Mouse (Mus musculus): Measurements from ENCODE around the gene Aipl1.

The Aipl1 gene

GRCm38 (mm10) chr11:72037409-72037808 is at the start of gene Aipl1:
Gene Aipl1, minus strand, starts transcription at chr11:72037509.
- no peak for DNase-seq (ENCODE audit: low read depth, low spot score)

GRCm38 (mm10) chr11:72086251-72087046 is 49.1 kb upstream of the Aipl1 start:
- DNase-seq (ENCODE audit: low read depth, low spot score) = no peak

DNA sequence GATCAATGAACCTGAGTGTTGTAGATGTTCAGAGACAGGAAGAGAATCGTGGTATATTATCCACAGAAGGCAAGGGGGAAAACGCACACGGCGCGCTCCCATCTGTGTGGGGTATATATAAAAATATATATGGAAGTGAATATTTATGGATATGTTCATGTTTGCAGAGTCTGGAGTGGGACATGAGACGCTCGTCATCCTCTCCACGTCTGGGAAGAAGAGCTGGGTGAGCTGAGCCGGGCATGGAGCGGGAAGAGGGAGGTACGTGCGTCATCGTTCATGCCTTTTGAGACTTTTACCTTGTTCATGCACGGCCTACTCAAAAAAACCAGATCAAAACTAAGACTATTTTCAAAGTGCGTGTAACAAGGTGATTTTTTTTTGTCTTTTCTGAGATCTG is 47.0 kb upstream of the Aipl1 start:
- no peak for DNase-seq (ENCODE audit: low read depth, low spot score)

GRCm38 (mm10) chr11:72082601-72083000 is 45.3 kb upstream of the Aipl1 start:
- no peak for DNase-seq (ENCODE audit: low read depth, low spot score)

GRCm38 (mm10) chr11:72080461-72080860 is 43.2 kb upstream of the Aipl1 start:
- DNase-seq (ENCODE audit: low read depth, low spot score) = no peak

DNA sequence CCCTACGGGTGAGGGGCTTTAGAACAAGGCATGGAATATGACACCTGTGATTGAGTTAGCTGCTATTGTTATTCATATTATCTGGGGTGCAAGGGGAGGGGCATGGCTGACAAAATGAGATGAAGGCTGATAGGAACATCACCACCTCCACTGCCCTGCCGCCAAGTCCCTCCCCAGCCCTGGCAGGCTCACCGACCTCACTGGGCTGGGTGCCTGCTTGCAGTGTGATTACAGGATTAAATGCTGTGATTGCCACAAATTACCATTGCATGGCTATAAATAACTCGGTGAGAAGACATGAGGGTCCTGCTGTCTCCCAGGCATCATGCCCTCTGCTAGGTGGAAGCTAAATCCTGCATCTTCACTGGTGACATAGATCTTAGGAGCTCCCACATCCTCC is 41.3 kb upstream of the Aipl1 start:
- DNase-seq (ENCODE audit: low read depth, low spot score) = no peak

- no peak for DNase-seq (ENCODE audit: low read depth, low spot score)
Measured at GRCm38 (mm10) chr11:72078056-72078455, 40.7 kb upstream of the Aipl1 start.

- no peak for DNase-seq (ENCODE audit: low read depth, low spot score)
Measured at GRCm38 (mm10) chr11:72074230-72074629, 36.9 kb upstream of the Aipl1 start.

DNA sequence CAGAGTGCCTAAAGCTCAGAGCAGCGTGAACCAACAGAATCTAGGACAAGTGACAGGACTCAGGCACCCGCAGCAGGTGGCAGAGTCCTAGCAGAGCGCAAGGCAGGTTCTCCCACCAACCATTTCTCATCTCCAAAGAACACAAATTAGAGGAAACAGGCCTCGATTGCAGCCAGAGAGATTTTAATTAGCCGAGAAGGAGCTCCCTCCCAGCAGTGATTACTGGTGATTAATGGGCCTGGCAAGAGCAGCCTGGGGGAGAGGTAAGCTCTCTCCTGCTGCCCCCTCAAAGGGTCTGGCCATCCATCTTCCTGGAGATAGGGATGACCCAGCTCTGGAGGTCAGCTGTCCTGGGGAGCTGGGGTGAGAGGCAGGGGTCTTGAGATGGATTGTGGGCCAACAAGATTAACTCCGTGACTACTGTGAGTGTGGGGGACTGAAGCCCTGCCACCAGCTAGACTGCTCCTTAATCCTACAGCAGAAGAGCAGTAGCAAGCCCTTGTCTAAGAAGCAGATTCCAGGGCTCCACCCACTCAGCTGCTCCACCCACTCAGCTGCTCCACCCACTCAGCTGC is 35.1 kb upstream of the Aipl1 start:
- no peak for DNase-seq (ENCODE audit: low read depth, low spot score)

- no peak for DNase-seq (ENCODE audit: low read depth, low spot score)
Measured at GRCm38 (mm10) chr11:72070733-72071132, 33.4 kb upstream of the Aipl1 start.

- no peak for DNase-seq (ENCODE audit: low read depth, low spot score)
Measured at GRCm38 (mm10) chr11:72068026-72068425, 30.7 kb upstream of the Aipl1 start.

- no peak for DNase-seq (ENCODE audit: low read depth, low spot score)
Measured at GRCm38 (mm10) chr11:72067326-72067725, 30.0 kb upstream of the Aipl1 start.

DNA sequence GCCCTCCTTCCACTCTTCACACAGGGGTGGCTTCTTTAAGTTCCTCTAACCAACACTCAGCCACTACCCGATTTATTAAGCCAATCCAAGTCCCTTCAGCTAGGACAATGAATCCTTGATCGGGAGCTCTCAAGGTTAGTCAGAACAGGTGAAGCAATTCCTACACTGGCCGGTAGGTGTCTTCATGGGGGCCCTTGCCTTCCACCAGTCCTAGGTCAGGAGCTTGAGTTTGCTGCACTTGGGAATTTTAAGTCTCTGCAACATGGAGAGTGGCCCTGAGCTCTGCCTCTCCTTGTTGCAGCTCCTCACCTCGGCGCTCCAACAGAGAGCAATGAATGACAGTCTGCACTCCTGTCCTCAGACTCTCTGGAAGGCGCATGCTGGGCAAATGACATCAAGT is 29.0 kb upstream of the Aipl1 start:
- DNase-seq (ENCODE audit: low read depth, low spot score) = no peak

- no peak for DNase-seq (ENCODE audit: low read depth, low spot score)
Measured at GRCm38 (mm10) chr11:72065103-72065502, 27.8 kb upstream of the Aipl1 start.

DNA sequence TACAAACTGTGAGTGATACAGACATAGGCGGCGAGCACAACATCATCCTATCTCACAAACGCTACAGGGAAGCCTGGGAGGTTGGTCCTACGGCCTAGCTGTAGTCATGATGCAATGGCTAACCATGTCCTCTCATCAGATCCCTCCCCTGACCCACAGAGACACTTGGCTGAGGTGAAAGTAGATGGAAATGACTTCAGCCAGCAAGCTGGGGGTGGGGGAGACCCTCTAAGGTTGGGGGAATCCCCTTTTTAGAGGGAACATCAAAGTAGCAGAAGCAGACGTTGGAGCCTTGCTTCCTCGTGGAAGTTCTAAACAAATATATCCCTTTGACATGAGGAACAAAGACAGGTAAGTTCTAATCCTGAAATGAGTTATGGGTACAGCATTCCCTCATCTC is 27.1 kb upstream of the Aipl1 start:
- no peak for DNase-seq (ENCODE audit: low read depth, low spot score)

DNA sequence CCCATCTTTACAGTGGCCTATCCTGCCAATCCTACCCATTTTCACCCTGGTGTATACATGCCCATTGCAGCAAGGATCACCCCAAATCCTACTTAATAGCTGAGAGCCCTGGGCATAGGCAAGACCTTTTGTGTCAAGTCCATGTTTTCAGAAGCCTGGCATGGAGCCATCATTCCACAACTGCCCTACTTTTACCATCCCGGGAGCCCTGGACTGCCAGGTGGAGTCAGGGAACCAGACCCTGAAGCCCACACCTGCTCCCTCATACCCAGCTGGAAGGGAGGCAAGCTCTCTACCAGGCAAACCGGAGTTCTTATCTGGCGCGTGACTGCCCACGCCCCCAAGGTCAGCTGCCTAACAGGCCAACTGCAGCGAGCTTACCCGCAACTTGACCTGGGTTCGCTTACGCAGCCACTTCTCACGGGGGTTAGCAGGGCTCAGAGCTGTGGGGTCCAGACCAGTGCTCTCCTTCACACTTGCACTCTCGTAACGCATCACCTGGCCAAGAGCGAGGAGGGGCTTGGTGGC is 23.8 kb upstream of the Aipl1 start:
- DNase-seq (ENCODE audit: low read depth, low spot score) = no peak

DNA sequence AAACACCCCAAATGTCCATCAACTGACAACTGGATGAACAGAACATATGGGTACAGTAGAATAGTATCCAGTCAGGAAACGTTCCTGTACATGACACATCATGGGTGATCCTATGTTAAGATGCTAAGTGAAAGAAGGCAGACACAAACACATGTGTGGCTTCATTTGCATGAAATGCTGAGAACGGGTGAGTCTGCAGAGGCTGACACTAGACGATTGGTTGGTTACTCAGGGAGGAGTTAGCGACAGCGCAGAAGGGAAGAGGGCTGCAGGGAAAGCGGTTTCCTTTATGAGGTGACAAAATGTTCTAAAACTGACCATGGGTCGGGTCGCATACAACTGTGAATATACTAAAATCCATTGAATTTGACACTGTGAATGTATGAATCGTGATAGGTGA is 23.1 kb upstream of the Aipl1 start:
- no peak for DNase-seq (ENCODE audit: low read depth, low spot score)

GRCm38 (mm10) chr11:72057166-72057565 is 19.9 kb upstream of the Aipl1 start:
- no peak for DNase-seq (ENCODE audit: low read depth, low spot score)

DNA sequence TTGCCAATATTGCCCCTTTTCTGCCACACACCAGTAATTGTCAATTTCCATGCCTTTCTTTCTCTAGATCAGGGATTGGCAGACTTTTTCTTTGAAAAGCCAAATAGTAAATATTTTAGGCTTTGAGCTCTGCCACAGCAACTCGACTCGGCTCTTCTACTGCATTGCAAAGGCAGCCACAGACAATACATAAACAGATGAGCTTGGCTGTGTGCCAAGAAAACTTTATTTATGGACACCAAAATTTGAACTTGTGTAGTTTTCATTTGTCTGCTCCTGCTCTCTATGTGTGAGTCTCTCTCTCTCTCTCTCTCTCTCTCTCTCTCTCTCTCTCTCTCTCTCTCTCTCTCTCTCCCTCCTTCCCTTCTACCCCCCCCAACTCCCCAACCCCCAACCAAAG is 17.9 kb upstream of the Aipl1 start:
- no peak for DNase-seq (ENCODE audit: low read depth, low spot score)

DNA sequence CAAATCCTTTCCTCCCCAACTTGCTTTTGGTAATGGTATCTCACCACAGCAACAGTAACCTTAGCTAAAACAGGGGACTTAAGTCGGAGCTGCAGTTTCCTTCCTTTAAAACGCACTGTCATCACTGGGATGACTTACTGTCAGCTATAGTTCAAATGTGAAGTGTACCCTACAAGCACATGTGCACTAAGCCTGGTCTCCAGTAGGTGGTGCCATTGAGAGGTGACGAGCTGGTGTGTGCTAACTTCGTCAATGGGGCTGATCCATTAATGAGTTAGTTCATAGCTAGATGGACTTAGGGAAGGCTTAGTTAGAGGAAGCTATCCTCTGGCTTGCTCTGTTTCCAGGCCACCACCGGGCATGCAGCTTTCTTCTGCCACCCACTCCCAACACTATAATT is 15.3 kb upstream of the Aipl1 start:
- peak; percentile 54 for DNase-seq (ENCODE audit: low read depth, low spot score)

DNA sequence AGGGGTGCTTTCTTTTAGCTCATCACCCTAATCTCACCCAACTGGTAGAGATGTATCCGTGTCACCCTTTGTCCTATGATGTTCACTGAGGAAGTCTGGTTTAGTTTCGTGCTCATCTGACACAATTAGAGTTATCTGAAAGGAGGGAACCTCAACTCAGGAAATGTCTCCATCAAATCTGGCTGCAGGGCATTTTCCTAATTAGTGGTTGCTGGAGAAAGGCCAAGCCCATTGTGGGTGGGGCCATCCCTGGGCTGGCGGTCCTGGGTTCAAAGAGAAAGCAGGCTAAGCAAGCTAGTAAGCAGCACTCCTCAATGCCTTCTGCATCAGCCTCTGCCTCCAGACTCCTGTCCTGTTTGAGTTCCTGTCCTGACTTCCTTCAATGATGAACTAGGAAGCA is 14.9 kb upstream of the Aipl1 start:
- DNase-seq (ENCODE audit: low read depth, low spot score) = no peak

GRCm38 (mm10) chr11:72050895-72051858 is 13.9 kb upstream of the Aipl1 start:
- no peak for DNase-seq (ENCODE audit: low read depth, low spot score)
